Mouse (Mus musculus) layer of hippocampus, adult 11-12 months (tissue): ENCODE data around the gene Gm21409.
"Not testable (repeated sequence)": the region's sequence is repeated elsewhere in the genome, so short reads cannot be mapped to it uniquely, and the experiment has no call there.

Source experiments
- DNase-seq: peaks from one replicate; pipeline ENCODE4 v3.0.0; 2022; ENCODE audit warnings: low spot score

Gm21409 gene

GRCm38 (mm10) chrY:84746385-84746784 is at the start of gene Gm21409:
Gm21409 (plus strand) TSS chrY:84746685.
- DNase-seq = not testable (repeated sequence)
